Mouse (Mus musculus) inflammation-experienced regulatory T-cells, adult 16 weeks (primary cell): ENCODE data around the gene Rnf24. TPM values are rescaled to one million over a fixed set of nuclear protein-coding genes. Genes with fewer than 3 reads are reported as not detected.

ENCODE experiments used
- polyA plus RNA-seq: library from polyadenylated mRNA; unstranded; fragments of 100-300 nt; shearing (Covaris generic); gene quantifications from one replicate; pipeline ENCODE4 v1.2.1, GENCODE M21; 2017

Rnf24 gene
- polyA plus RNA-seq = 1.7 TPM

GRCm38 (mm10) chr2:131352747-131353563, at the start of gene Rnf24:
Gene Rnf24 (minus strand): TSS chr2:131352892.

GRCm38 (mm10) chr2:131262213-131262672, 90.4 kb downstream of the Rnf24 start, which contains the start of gene Pank2:
Gene Pank2 (plus strand): TSS chr2:131262495.

Other genes starting within 250 kb of the Rnf24 start
- 0.22 TPM for gene Hspa12b, start 225.6 kb downstream of the Rnf24 start, polyA plus RNA-seq
- not detected for gene Gm11037, start 219.4 kb downstream of the Rnf24 start, polyA plus RNA-seq
- 51.6 TPM for gene 1700037H04Rik, start 192.8 kb downstream of the Rnf24 start, polyA plus RNA-seq
- 3.1 TPM for gene Cenpb, start 172.8 kb downstream of the Rnf24 start, polyA plus RNA-seq
- gene Cdc25b, start 165.9 kb downstream of the Rnf24 start, polyA plus RNA-seq = 106 TPM
- not detected for gene Spef1, start 165.6 kb downstream of the Rnf24 start, polyA plus RNA-seq
- gene Ap5s1, start 145.8 kb downstream of the Rnf24 start, polyA plus RNA-seq = 28.2 TPM
- 40.5 TPM for gene Mavs, start 118.8 kb downstream of the Rnf24 start, polyA plus RNA-seq
- gene Pank2, start 90.4 kb downstream of the Rnf24 start, polyA plus RNA-seq = 12.1 TPM
- 30.2 TPM for gene Smox, start 138.6 kb upstream of the Rnf24 start, polyA plus RNA-seq
- gene Adra1d, start 209.4 kb upstream of the Rnf24 start, polyA plus RNA-seq = not detected